Mouse (Mus musculus) CH12.LX (cell line): ENCODE results near the gene Zfand5. TPM values are rescaled to one million over a fixed set of nuclear protein-coding genes. Genes with fewer than 3 reads are reported as not detected.
A peak's percentile ranks its signal among the peaks of the same experiment; 100 is the strongest.
"Not testable (repeated sequence)": the region's sequence is repeated elsewhere in the genome, so short reads cannot be mapped to it uniquely, and the experiment has no call there.

Source experiments
- DNase-seq: peaks from one replicate; pipeline ENCODE4 v3.0.0-alpha.2; 2013; ENCODE audit errors: extremely low read depth
- H3K27ac ChIP-seq: 2 replicates; pipeline ENCODE4 v1.5.1; 2012; ENCODE audit warnings: low read depth, mild to moderate bottlenecking, control low read depth, moderate library complexity; ENCODE audit not compliant: insufficient read depth
- H3K27me3 ChIP-seq: replicated peaks from 2 replicates; pipeline ENCODE3; 2012; ENCODE audit warnings: inconsistent platforms
- H3K36me3 ChIP-seq, 2 experiments: replicated peaks in 1 of 2; 2 replicates each; pipeline versions ENCODE3 to v1.6.1; 2012; ENCODE audit warnings: inconsistent platforms in 1 of 2, low read length in 1 of 2, mild to moderate bottlenecking in 1 of 2, mixed read lengths in 1 of 2, moderate library complexity in 1 of 2; ENCODE audit not compliant: control insufficient read depth in 1 of 2, insufficient read depth in 1 of 2
- H3K4me1 ChIP-seq, 2 experiments: 2 replicates each; pipeline ENCODE4 v1.6.1; 2012; ENCODE audit warnings: inconsistent platforms in 1 of 2, moderate library complexity in 1 of 2; ENCODE audit not compliant: insufficient read depth in 2 of 2, control insufficient read depth in 1 of 2
- H3K4me2 ChIP-seq: 2 replicates; pipeline ENCODE4 v1.6.1; 2012; ENCODE audit warnings: low read depth, mild to moderate bottlenecking, control low read depth; ENCODE audit not compliant: poor library complexity, insufficient read depth, severe bottlenecking
- H3K4me3 ChIP-seq, 3 experiments: fragments of 150-350 bp in 1 of 3; sonication (generic) in 1 of 3; replicated peaks in 1 of 3; 2 replicates each; pipeline versions ENCODE3 to v1.5.1; 2011 to 2012; ENCODE audit warnings: low read depth in 2 of 3, low read length in 2 of 3, mild to moderate bottlenecking in 2 of 3, moderate library complexity in 2 of 3, control low read depth in 1 of 3, improper control_type of control experiment in 1 of 3, inconsistent platforms in 1 of 3, mixed read lengths in 1 of 3; ENCODE audit not compliant: poor library complexity in 1 of 3
- H3K79me2 ChIP-seq: replicated peaks from 2 replicates; pipeline ENCODE4 v1.6.1; 2012; ENCODE audit warnings: mild to moderate bottlenecking, moderate library complexity; ENCODE audit not compliant: control insufficient read depth, poor library complexity, insufficient read depth, severe bottlenecking; ENCODE audit errors: extremely low read depth
- H3K9ac ChIP-seq: 2 replicates; pipeline ENCODE4 v1.6.1; 2012; ENCODE audit warnings: low read depth, mild to moderate bottlenecking, control low read depth, moderate library complexity; ENCODE audit not compliant: insufficient read depth
- H3K9me3 ChIP-seq: replicated peaks from 2 replicates; pipeline ENCODE3; 2012; ENCODE audit warnings: low read length, inconsistent platforms, mixed read lengths
- BHLHE40 ChIP-seq: IDR thresholded peaks from 2 replicates; pipeline ENCODE4 v1.6.1; 2011; ENCODE audit warnings: mild to moderate bottlenecking, low read depth, low read length, improper control_type of control experiment
- CHD1 ChIP-seq: IDR thresholded peaks from 2 replicates; pipeline ENCODE4 v1.6.1; 2012; ENCODE audit warnings: low read depth, low read length, improper control_type of control experiment, inconsistent platforms
- CHD2 ChIP-seq: IDR thresholded peaks from 2 replicates; pipeline ENCODE4 v1.6.1; 2011; ENCODE audit warnings: low read length, improper control_type of control experiment
- ELF1 ChIP-seq: IDR thresholded peaks from 2 replicates; pipeline ENCODE4 v1.6.1; 2014; ENCODE audit warnings: low read depth, mild to moderate bottlenecking, inconsistent platforms, low read length, improper control_type of control experiment
- ETS1 ChIP-seq: conservative IDR thresholded peaks from 2 replicates; pipeline ENCODE4 v1.6.1; 2012; ENCODE audit warnings: low read depth, mild to moderate bottlenecking, inconsistent platforms, low read length, improper control_type of control experiment, moderate library complexity
- GABPA ChIP-seq: IDR thresholded peaks from 2 replicates; pipeline ENCODE4 v1.6.1; 2012; ENCODE audit warnings: low read depth, low read length, improper control_type of control experiment, inconsistent platforms; ENCODE audit not compliant: insufficient replicate concordance
- IRF4 ChIP-seq: IDR thresholded peaks from 2 replicates; pipeline ENCODE4 v1.6.1; 2014; ENCODE audit warnings: low read depth, mild to moderate bottlenecking, inconsistent platforms, low read length, improper control_type of control experiment
- JUN ChIP-seq: IDR thresholded peaks from 2 replicates; pipeline ENCODE4 v1.6.1; 2011; ENCODE audit warnings: low read depth, mild to moderate bottlenecking, low read length, improper control_type of control experiment, moderate library complexity; ENCODE audit not compliant: insufficient read depth
- JUND ChIP-seq: conservative IDR thresholded peaks from 2 replicates; pipeline ENCODE4 v1.6.1; 2011; ENCODE audit warnings: low read depth, low read length, improper control_type of control experiment
- MAFK ChIP-seq: IDR thresholded peaks from 2 replicates; pipeline ENCODE4 v1.6.1; 2011; ENCODE audit warnings: low read length, improper control_type of control experiment; ENCODE audit not compliant: insufficient replicate concordance
- MXI1 ChIP-seq: IDR thresholded peaks from 2 replicates; pipeline ENCODE4 v1.6.1; 2011; ENCODE audit warnings: mild to moderate bottlenecking, low read depth, low read length, improper control_type of control experiment
- MYC ChIP-seq: IDR thresholded peaks from 2 replicates; pipeline ENCODE4 v1.6.1; 2011; ENCODE audit warnings: low read depth, mild to moderate bottlenecking, improper control_type of control experiment, low read length
- NRF1 ChIP-seq: IDR thresholded peaks from 2 replicates; pipeline ENCODE4 v1.6.1; 2014; ENCODE audit warnings: low read depth, mild to moderate bottlenecking, inconsistent platforms, low read length, improper control_type of control experiment, moderate library complexity
- PAX5 ChIP-seq: IDR thresholded peaks from 2 replicates; pipeline ENCODE4 v1.6.1; 2012; ENCODE audit warnings: low read length, inconsistent platforms, mixed read lengths
- POLR2A ChIP-seq: IDR thresholded peaks from 2 replicates; pipeline ENCODE4 v1.6.1; 2011; ENCODE audit warnings: low read depth, mild to moderate bottlenecking, improper control_type of control experiment, low read length
- RAD21 ChIP-seq: IDR thresholded peaks from 2 replicates; pipeline ENCODE4 v1.6.1; 2011; ENCODE audit warnings: low read depth, mild to moderate bottlenecking, low read length, improper control_type of control experiment, moderate library complexity
- SIN3A ChIP-seq: IDR thresholded peaks from 2 replicates; pipeline ENCODE4 v1.6.1; 2012; ENCODE audit warnings: low read length, improper control_type of control experiment, inconsistent platforms
- TBP ChIP-seq: conservative IDR thresholded peaks from 2 replicates; pipeline ENCODE4 v1.6.1; 2011; ENCODE audit warnings: low read depth, low read length, improper control_type of control experiment
- USF2 ChIP-seq: conservative IDR thresholded peaks from 2 replicates; pipeline ENCODE4 v1.6.1; 2011; ENCODE audit warnings: low read depth, low read length, improper control_type of control experiment
- ZNF384 ChIP-seq: IDR thresholded peaks from 2 replicates; pipeline ENCODE4 v1.6.1; 2012; ENCODE audit warnings: low read depth, low read length, improper control_type of control experiment, inconsistent platforms
- dilution Hi-C: fragments of 300-500 bp; cut with MboI; formaldehyde crosslinking; loops from 2 replicates; pipeline ENCODE4 v1.14.3; 2020; ENCODE audit warnings: low sequenced_read_pairs; ENCODE audit not compliant: extremely low pct_unique_long_range_greater_than_20kb, extremely low pct_ligation_motif_present
- in situ Hi-C: fragments of 300-500 bp; cut with MboI; formaldehyde crosslinking; loops from 3 replicates; pipeline ENCODE4 v1.14.3; 2019; ENCODE audit warnings: low sequenced_read_pairs, low pct_ligation_motif_present, low pct_unique_long_range_greater_than_20kb, mixed read lengths
- polyA plus RNA-seq: library from polyadenylated mRNA; unstranded; fragments of >175 nt; gene quantifications from 2 replicates; pipeline ENCODE4 v1.2.1, GENCODE M21; 2012; ENCODE audit warnings: low read depth; ENCODE audit not compliant: insufficient read length
- total RNA-seq, 2 experiments: library from RNA; depleted of rRNA; stranded (reverse); fragments of 300-350 nt in 1 of 2; fragments of >200 nt in 1 of 2; gene quantifications; 2 replicates each; pipeline ENCODE4 v1.2.3; 2012 to 2014

Gene Zfand5
- total and polyA plus RNA-seq, 3 experiments: 40.9 to 87.9 (median 71.8) TPM

DNA sequence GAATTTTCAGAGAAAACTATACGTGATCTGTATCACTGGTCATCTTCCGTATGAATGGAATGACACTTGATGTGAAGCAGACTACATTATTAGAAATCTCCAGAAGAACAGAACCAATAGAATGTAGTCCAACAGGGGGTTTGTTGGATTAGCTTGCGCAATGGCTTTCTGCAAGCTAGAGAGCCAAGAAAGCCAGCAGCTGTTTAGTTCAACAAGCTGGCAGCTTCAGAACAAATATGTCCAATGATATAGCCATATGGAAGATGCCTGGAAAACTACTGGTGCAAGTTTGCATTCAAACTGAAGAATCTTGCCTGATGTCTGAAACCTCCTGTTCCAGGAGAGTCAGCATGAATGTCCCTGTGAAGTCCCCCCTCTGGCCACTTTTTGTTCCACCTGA is 35.7 kb downstream of the Zfand5 start:
- H3K36me3 ChIP-seq: no peaks in the 10 kb centered on the region
- no peaks in the 10 kb centered on the region for H3K79me2 ChIP-seq
- H3K4me1 ChIP-seq: peaks cover 0 to 12% of the 10 kb centered on the region in 2 experiments; a peak in 2 of 4 replicates
- dilution Hi-C loops (no loop called here), in situ Hi-C loops (no loop called here)
- H3K4me2 ChIP-seq: no peak overlapping the region
- H3K4me3 ChIP-seq: no peak overlapping the region
- DNase-seq: no peak
- H3K27me3 ChIP-seq: no peaks in the 10 kb centered on the region
- H3K27ac ChIP-seq: no peak overlapping the region
- H3K9me3 ChIP-seq: no peaks in the 10 kb centered on the region
- TF ChIP-seq CHD2 (no peak), RAD21 (no peak), POLR2A (no peak), MYC (no peak), JUN (no peak), PAX5 (no peak), TBP (no peak), MXI1 (no peak), IRF4 (no peak), JUND (no peak), GABPA (no peak), ELF1 (no peak), ZNF384 (no peak), NRF1 (no peak), BHLHE40 (no peak), ETS1 (no peak), MAFK (no peak), SIN3A (no peak), USF2 (no peak)
- no peak overlapping the region for H3K9ac ChIP-seq

DNA sequence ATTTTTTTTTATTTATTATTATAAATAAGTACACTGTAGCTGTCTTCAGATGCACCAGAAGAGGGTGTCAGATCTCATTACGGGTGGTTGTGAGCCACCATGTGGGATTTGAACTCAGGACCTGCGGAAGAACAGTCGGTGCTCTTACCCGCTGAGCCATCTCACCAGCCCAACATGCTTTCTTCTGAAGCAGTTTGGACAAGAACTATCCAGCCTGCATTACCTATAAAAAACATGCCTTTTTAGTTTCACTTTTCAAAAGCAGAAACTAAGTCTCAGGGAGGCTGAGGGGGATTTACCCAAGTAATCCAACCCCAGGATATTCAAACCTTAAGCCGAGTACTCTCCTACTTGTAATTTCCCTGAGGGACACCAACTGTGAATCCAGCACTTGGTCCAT is 38.3 kb downstream of the Zfand5 start:
- H3K79me2 ChIP-seq, H3K36me3 ChIP-seq, H3K9me3 ChIP-seq, in situ Hi-C loops, H3K27me3 ChIP-seq, H3K27ac ChIP-seq, dilution Hi-C loops, H3K9ac ChIP-seq: not testable (repeated sequence)
- 0 out of 2 replicates have a peak, but pooled peaks have one; percentile 20 for TF ChIP-seq MAFK
- 0 out of 2 replicates have a peak, but pooled peaks have one; percentile 45 for TF ChIP-seq CHD1
- peak; percentile 73 for TF ChIP-seq ELF1
- TF ChIP-seq ZNF384: peak; percentile 61
- TF ChIP-seq TBP: peak; percentile 98
- DNase-seq: peak; percentile 61
- peak overlapping the region; percentile 79 for H3K4me2 ChIP-seq
- peaks cover 0 to 12% of the 10 kb centered on the region in 2 experiments; a peak in 2 of 4 replicates for H3K4me1 ChIP-seq
- H3K4me3 ChIP-seq: peak overlapping the region in 1 of 3 experiments; percentile 7
